Mouse (Mus musculus) lung, postnatal 0 days (tissue): Measurements from ENCODE around the gene Edil3. TPM values are rescaled to one million over a fixed set of nuclear protein-coding genes. Genes with fewer than 3 reads are reported as not detected.

Experiments
- ATAC-seq: fragments of 200-750 bp; cut with Nextera tagmentation; 2 replicates; pipeline ENCODE4 v1.8.0; 2017; ENCODE audit warnings: moderate library complexity
- DNase-seq: peaks from one replicate; pipeline ENCODE4 v3.0.0-alpha.2; 2016; ENCODE audit warnings: low spot score
- H3K27ac ChIP-seq: fragments of 300-500 bp; sonication (generic); 2 replicates; pipeline ENCODE4 v1.5.1; 2014; ENCODE audit warnings: antibody characterized with exemption, mild to moderate bottlenecking, low read length, mixed read lengths
- H3K27me3 ChIP-seq: fragments of 300-500 bp; sonication (generic); replicated peaks from 2 replicates; pipeline ENCODE4 v1.6.1; 2014; ENCODE audit warnings: low read length, mixed read lengths; ENCODE audit not compliant: insufficient read depth
- H3K36me3 ChIP-seq: fragments of 300-500 bp; sonication (generic); 2 replicates; pipeline ENCODE4 v1.6.1; 2014; ENCODE audit warnings: low read length, mixed read lengths; ENCODE audit not compliant: insufficient read depth
- H3K4me1 ChIP-seq: fragments of 300-500 bp; sonication (generic); 2 replicates; pipeline ENCODE4 v1.6.1; 2014; ENCODE audit warnings: antibody characterized with exemption, low read depth, low read length, mixed read lengths; ENCODE audit not compliant: insufficient read depth
- H3K4me2 ChIP-seq: fragments of 300-500 bp; sonication (generic); replicated peaks from 2 replicates; pipeline ENCODE4 v1.6.1; 2014; ENCODE audit warnings: low read depth, mild to moderate bottlenecking, low read length, moderate library complexity, mixed read lengths
- H3K4me3 ChIP-seq: fragments of 300-500 bp; sonication (generic); 2 replicates; pipeline ENCODE4 v1.5.1; 2014; ENCODE audit warnings: low read depth, low read length
- H3K9ac ChIP-seq: fragments of 300-500 bp; sonication (generic); replicated peaks from 2 replicates; pipeline ENCODE4 v1.6.1; 2014; ENCODE audit warnings: low read depth, mild to moderate bottlenecking
- H3K9me3 ChIP-seq: fragments of 300-500 bp; sonication (generic); 2 replicates; pipeline ENCODE4 v1.6.1; 2016; ENCODE audit warnings: low read length, mixed read lengths
- CTCF ChIP-seq: IDR thresholded peaks from 2 replicates; pipeline ENCODE4 v1.5.1; 2016; ENCODE audit warnings: antibody characterized with exemption, mild to moderate bottlenecking
- EP300 ChIP-seq: IDR thresholded peaks from 2 replicates; pipeline ENCODE4 v1.6.1; 2016; ENCODE audit warnings: antibody characterized with exemption, mild to moderate bottlenecking, control low read depth
- WGBS: fragments of 180-500 bp; shearing (Covaris S2); extraction: QIAGEN DNeasy Blood & Tissue Kit; methylation state at CpG from one replicate; pipeline ENCODE4 v1.1.7; 2014; 5-methylcytosine and 5-hydroxymethylcytosine counted together
- polyA plus RNA-seq: library from polyadenylated mRNA; unstranded; fragments of >200 nt; fragmentation: Nextera tagmentation; extraction: Ambion mirVana; gene quantifications from 2 replicates; pipeline ENCODE4 v1.2.1, GENCODE M21; 2015

The Edil3 gene
- polyA plus RNA-seq, 1 experiment from 2014 or later: 13.8 TPM

DNA sequence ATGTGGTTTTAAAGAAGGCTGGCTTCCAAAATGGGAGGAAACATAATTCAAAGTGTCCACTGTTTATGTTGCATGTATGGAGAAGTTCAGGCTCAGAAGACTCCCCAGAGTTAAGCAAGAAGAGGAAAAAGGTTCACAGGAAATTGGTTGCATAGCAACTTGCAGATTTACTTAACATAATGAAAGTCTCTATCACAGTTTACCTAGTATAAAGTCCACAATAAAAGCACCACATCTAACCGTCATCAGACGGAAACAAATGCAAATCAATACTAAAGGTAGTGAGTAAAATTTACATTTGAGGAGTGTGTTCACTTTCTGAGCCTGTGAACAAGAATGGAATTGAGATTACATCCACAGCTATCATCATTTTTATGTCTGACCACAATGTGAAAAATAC, 353.9 kb downstream of the Edil3 start:
- WGBS: 41% methylated on average over 2 of the region's 2 CpGs
- Histone ChIP-seq H3K36me3 (no peaks in the 10 kb centered on the region), H3K27ac (no peak overlapping the region), H3K4me1 (no peaks in the 10 kb centered on the region), H3K9me3 (no peaks in the 10 kb centered on the region), H3K4me2 (no peak overlapping the region), H3K27me3 (no peaks in the 10 kb centered on the region), H3K9ac (no peak overlapping the region), H3K4me3 (no peak overlapping the region)
- TF ChIP-seq EP300: no peak
- ATAC-seq (no peak), DNase-seq (no peak)

GRCm38 (mm10) chr13:89189051-89189450, 367.8 kb downstream of the Edil3 start:
- Histone ChIP-seq H3K4me1 (no peaks in the 10 kb centered on the region), H3K4me3 (no peak overlapping the region), H3K4me2 (no peak overlapping the region), H3K27ac (no peak overlapping the region), H3K36me3 (no peaks in the 10 kb centered on the region), H3K27me3 (no peaks in the 10 kb centered on the region), H3K9me3 (no peaks in the 10 kb centered on the region), H3K9ac (no peak overlapping the region)
- TF ChIP-seq EP300 (no peak), CTCF (no peak)
- 89% methylated on average over 1 of the region's 1 CpGs for WGBS
- DNase-seq: no peak
- ATAC-seq: no peak

DNA sequence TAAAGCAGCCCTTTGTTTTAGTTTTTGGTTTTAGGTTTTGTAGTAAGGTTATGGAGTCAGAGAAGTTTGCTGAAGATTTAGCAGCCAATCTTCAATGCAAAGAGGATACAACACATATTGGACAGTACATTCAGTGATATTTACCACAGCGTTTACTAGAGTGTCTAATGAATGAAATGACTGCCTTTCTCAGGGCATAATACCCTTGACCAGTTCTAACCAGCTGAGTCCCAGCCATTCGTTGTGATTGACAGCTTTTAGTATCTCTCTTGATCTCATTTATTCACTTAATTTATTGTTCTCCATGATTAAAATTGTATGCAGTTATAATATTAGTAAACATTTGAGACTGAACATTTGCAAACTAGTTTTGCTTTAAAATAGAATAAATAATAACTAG, 375.7 kb downstream of the Edil3 start:
- H3K9me3 ChIP-seq: no peaks in the 10 kb centered on the region
- no peak overlapping the region for H3K9ac ChIP-seq
- TF ChIP-seq EP300 (no peak), CTCF (no peak)
- H3K27me3 ChIP-seq: no peaks in the 10 kb centered on the region
- no peak overlapping the region for H3K27ac ChIP-seq
- no peak for ATAC-seq
- no peaks in the 10 kb centered on the region for H3K36me3 ChIP-seq
- no peak overlapping the region for H3K4me2 ChIP-seq
- no peak overlapping the region for H3K4me3 ChIP-seq
- 65% methylated on average over 2 of the region's 2 CpGs for WGBS
- H3K4me1 ChIP-seq: no peaks in the 10 kb centered on the region
- no peak for DNase-seq

DNA sequence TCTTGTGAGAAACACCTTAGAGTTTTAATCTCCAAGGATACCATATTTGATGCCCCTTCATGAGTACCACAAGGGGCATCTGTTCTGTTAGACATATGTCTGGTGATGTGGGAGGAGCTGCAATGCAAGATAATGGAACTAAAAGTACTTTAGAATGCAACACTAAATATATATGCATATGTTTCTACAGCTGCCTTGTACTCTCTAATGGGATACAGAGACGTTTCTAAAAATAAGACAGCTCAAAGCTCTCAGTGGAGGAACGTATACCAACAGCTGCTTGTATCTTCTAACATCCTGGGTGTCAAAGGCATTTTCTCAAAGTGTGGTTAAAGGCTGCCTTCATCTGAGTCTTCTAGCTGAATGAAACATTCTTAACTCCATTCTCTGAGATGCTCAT, 378.0 kb downstream of the Edil3 start:
- Histone ChIP-seq H3K9ac (no peak overlapping the region), H3K9me3 (no peaks in the 10 kb centered on the region), H3K36me3 (no peaks in the 10 kb centered on the region), H3K27me3 (no peaks in the 10 kb centered on the region), H3K4me2 (no peak overlapping the region), H3K27ac (no peak overlapping the region), H3K4me1 (no peaks in the 10 kb centered on the region), H3K4me3 (no peak overlapping the region)
- 52% methylated on average over 2 of the region's 2 CpGs for WGBS
- no peak for DNase-seq
- ATAC-seq: no peak
- TF ChIP-seq CTCF (no peak), EP300 (no peak)

GRCm38 (mm10) chr13:89238104-89238503, 416.8 kb downstream of the Edil3 start:
- no peaks in the 10 kb centered on the region for H3K9me3 ChIP-seq
- ATAC-seq (no peak), DNase-seq (no peak)
- H3K4me3 ChIP-seq: no peak overlapping the region
- H3K27me3 ChIP-seq: no peaks in the 10 kb centered on the region
- H3K27ac ChIP-seq: no peak overlapping the region
- 96% methylated on average over 1 of the region's 1 CpGs for WGBS
- H3K4me2 ChIP-seq: no peak overlapping the region
- no peak overlapping the region for H3K9ac ChIP-seq
- H3K4me1 ChIP-seq: no peaks in the 10 kb centered on the region
- no peak for TF ChIP-seq CTCF
- TF ChIP-seq EP300: no peak
- H3K36me3 ChIP-seq: no peaks in the 10 kb centered on the region

DNA sequence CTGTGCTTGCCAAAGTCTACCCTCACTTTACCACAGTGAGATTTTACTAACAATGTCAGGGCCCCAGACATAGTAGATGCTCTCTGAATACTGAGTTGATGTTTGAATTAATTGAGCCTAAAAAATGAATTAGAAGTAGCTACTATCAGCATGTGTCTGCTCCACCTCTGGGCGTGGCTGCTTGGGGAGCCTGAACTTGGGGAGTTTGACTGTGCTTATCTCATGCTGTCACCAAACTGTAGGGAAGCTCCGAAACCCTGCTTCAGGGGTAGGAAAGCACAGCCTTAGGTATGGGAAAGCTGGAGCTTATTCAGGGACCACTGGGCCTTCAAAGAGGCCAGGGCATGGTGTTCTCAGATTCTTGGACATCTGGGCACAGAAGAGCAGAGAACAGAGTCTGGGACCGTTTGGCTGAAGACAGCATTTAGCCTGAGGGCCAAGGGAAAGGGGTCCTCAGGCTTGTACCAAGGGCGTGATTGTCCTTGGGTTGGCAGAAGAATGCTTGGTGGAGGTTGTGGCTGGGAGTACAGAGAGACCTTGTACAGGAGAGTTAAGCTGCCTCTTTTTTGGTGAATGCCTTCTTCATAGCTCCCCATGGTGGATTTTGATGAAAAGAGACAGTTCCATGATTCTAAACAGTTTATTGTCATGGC, 432.8 kb downstream of the Edil3 start:
- TF ChIP-seq CTCF: no peak
- no peak for TF ChIP-seq EP300
- H3K9me3 ChIP-seq: no peaks in the 10 kb centered on the region

DNA sequence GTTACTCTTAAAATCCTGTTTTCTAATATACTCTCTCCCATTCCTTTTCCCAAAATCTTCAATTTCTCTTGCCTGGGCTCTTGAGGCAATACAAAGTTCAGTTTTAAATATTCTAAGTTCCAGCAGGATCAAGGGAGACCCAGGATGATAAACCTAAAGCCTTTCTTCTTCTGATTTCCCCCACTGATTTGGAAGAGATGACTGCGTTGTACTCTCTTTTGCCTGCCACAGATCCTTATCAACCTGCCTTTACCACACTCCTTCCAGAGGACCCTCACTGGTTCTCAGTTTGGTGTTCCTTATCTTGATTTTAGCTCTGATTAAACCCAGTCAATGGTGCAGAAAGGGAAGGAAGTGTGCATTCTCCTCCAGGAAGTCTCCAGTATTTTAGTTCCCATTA, 435.6 kb downstream of the Edil3 start:
- Histone ChIP-seq H3K27ac (no peak overlapping the region), H3K9ac (no peak overlapping the region), H3K4me1 (no peaks in the 10 kb centered on the region), H3K9me3 (no peaks in the 10 kb centered on the region), H3K27me3 (no peaks in the 10 kb centered on the region), H3K36me3 (no peaks in the 10 kb centered on the region), H3K4me3 (no peak overlapping the region), H3K4me2 (no peak overlapping the region)
- ATAC-seq (no peak), DNase-seq (no peak)
- WGBS: 52% methylated on average over 1 of the region's 1 CpGs
- TF ChIP-seq EP300 (no peak), CTCF (no peak)

More for the DNA sequence above, 432.8 kb downstream of the Edil3 start:
- DNase-seq (no peak), ATAC-seq (no peak)
- WGBS: 73% methylated on average over 4 of the region's 4 CpGs
- Histone ChIP-seq H3K4me1 (no peaks in the 10 kb centered on the region), H3K36me3 (no peaks in the 10 kb centered on the region), H3K4me3 (no peak overlapping the region), H3K27me3 (no peaks in the 10 kb centered on the region), H3K27ac (no peak overlapping the region), H3K9ac (no peak overlapping the region), H3K4me2 (no peak overlapping the region)
